31 mouse cellular contexts compared by ENCODE assay signal in genomic region chr2:129872071-129872470, GRCm38 (mm10).
DNase-seq lines count a peak whose midpoint lies in the region; ATAC-seq and TF ChIP-seq lines count a peak whose summit lies in the region.
"Had no signal": no experiment of that assay in that cellular context is flagged by ENCODE, and none has a peak within 500 bp of the region (broad histone marks: within the 10 kb centered on the region; RNA-seq: fewer than 3 reads in every experiment).

No protein-coding gene starts in this region.

- TF ChIP-seq CTCF in cerebellum, adult 2 months (IDR thresholded peaks at IDR 0.05; ENCODE audit: borderline replicate concordance, insufficient read depth, low read depth, low read length), result no peak
- no peak for TF ChIP-seq CTCF in heart, adult 2 months (IDR thresholded peaks at IDR 0.05)

- peaks cover 6% of the 10 kb centered on the region; the same call in 1 of the 2 replicates for H3K4me1 ChIP-seq in cerebellum, adult 2 months (ENCODE audit: control insufficient read depth, insufficient read depth, low read length)
- H3K4me1 ChIP-seq in heart, embryonic 10.5 days, result peaks cover 16% of the 10 kb centered on the region
- H3K4me1 ChIP-seq in heart, adult 2 months (ENCODE audit: control insufficient read depth, insufficient read depth, low read length), result no peaks in the 10 kb centered on the region
- peaks cover 9% of the 10 kb centered on the region for H3K4me1 ChIP-seq in heart, embryonic 16.5 days (ENCODE audit: control insufficient read depth, insufficient read depth, low read length)
- H3K4me1 ChIP-seq in midbrain, embryonic 14.5 days (ENCODE audit: control insufficient read depth, insufficient read depth, low read length), result no peaks in the 10 kb centered on the region
- H3K4me1 ChIP-seq: embryonic facial prominence, embryonic 12.5 days; liver, embryonic 12.5 days had no signal

- H3K9me3 ChIP-seq in heart, embryonic 10.5 days, result no peaks in the 10 kb centered on the region
- no peaks in the 10 kb centered on the region for H3K9me3 ChIP-seq in heart, embryonic 16.5 days (replicated peaks; ENCODE audit: control insufficient read depth, low read length)
- no peaks in the 10 kb centered on the region for H3K9me3 ChIP-seq in midbrain, embryonic 14.5 days (ENCODE audit: control insufficient read depth, low read length)
- H3K9me3 ChIP-seq: embryonic facial prominence, embryonic 12.5 days; G1E; hindbrain, embryonic 13.5 days; liver, embryonic 12.5 days; neural tube, embryonic 12.5 days had no signal

- no peaks in the 10 kb centered on the region for H3K79me2 ChIP-seq in heart, adult 2 months (replicated peaks; ENCODE audit: control insufficient read depth, insufficient read depth, low read length)

- no peak for ATAC-seq in heart, embryonic 16.5 days (replicated peaks; ENCODE audit: extremely low read depth, insufficient read depth, low FRiP score)
- no peak for ATAC-seq in midbrain, embryonic 14.5 days (ENCODE audit: low FRiP score, low TSS enrichment)
- ATAC-seq: forebrain, embryonic 16.5 days; intestine, embryonic 16.5 days; liver, embryonic 12.5 days; liver, postnatal 0 days; Patski had no signal

- no peaks in the 10 kb centered on the region for H3K27me3 ChIP-seq in cerebellum, adult 2 months (ENCODE audit: control insufficient read depth, insufficient read depth, low read length)
- H3K27me3 ChIP-seq in heart, embryonic 10.5 days (ENCODE audit: insufficient read depth, poor library complexity, severe bottlenecking), result no peaks in the 10 kb centered on the region
- no peaks in the 10 kb centered on the region for H3K27me3 ChIP-seq in heart, adult 2 months (ENCODE audit: control insufficient read depth, insufficient read depth, low read length)
- no peaks in the 10 kb centered on the region for H3K27me3 ChIP-seq in heart, embryonic 16.5 days (ENCODE audit: control insufficient read depth, insufficient read depth, low read length)
- no peaks in the 10 kb centered on the region for H3K27me3 ChIP-seq in midbrain, embryonic 14.5 days (ENCODE audit: control insufficient read depth, insufficient read depth, low read length)
- H3K27me3 ChIP-seq: embryonic facial prominence, embryonic 12.5 days; hindbrain, embryonic 13.5 days; liver, embryonic 12.5 days; neural tube, embryonic 12.5 days; Patski had no signal

- no peak overlapping the region for H3K9ac ChIP-seq in heart, adult 2 months (ENCODE audit: low read depth, low read length)
- no peak overlapping the region for H3K9ac ChIP-seq in heart, embryonic 16.5 days (ENCODE audit: low read length)
- H3K9ac ChIP-seq in midbrain, embryonic 14.5 days (replicated peaks; ENCODE audit: low read length), result no peak overlapping the region
- H3K9ac ChIP-seq: embryonic facial prominence, embryonic 12.5 days; hindbrain, embryonic 13.5 days; liver, embryonic 12.5 days; liver, postnatal 0 days; neural tube, embryonic 12.5 days had no signal

- H3K4me3 ChIP-seq in cerebellum, adult 2 months (replicated peaks; ENCODE audit: insufficient read depth, low read depth, low read length), result no peak overlapping the region
- H3K4me3 ChIP-seq in heart, embryonic 10.5 days, result no peak overlapping the region
- H3K4me3 ChIP-seq in heart, adult 2 months, result no peak overlapping the region
- H3K4me3 ChIP-seq in heart, embryonic 16.5 days (ENCODE audit: low read length), result no peak overlapping the region
- no peak overlapping the region for H3K4me3 ChIP-seq in midbrain, embryonic 14.5 days (replicated peaks; ENCODE audit: low read depth, low read length)
- H3K4me3 ChIP-seq: embryonic facial prominence, embryonic 12.5 days; gastrocnemius, adult 2 months; hindbrain, embryonic 13.5 days; liver, embryonic 12.5 days; myocyte; neural tube, embryonic 12.5 days had no signal

- H3K36me3 ChIP-seq in heart, embryonic 10.5 days, result no peaks in the 10 kb centered on the region
- H3K36me3 ChIP-seq in heart, adult 2 months (ENCODE audit: control insufficient read depth, insufficient read depth, low read length), result no peaks in the 10 kb centered on the region
- no peaks in the 10 kb centered on the region for H3K36me3 ChIP-seq in heart, embryonic 16.5 days (ENCODE audit: control insufficient read depth, insufficient read depth)
- H3K36me3 ChIP-seq in midbrain, embryonic 14.5 days (ENCODE audit: control insufficient read depth, insufficient read depth, low read length), result no peaks in the 10 kb centered on the region
- H3K36me3 ChIP-seq: embryonic facial prominence, embryonic 12.5 days; G1E; hindbrain, embryonic 13.5 days; liver, embryonic 12.5 days; neural tube, embryonic 12.5 days had no signal

- TF ChIP-seq EP300 in heart, adult 2 months (IDR thresholded peaks at IDR 0.05; ENCODE audit: insufficient read depth, low read depth, low read length), result no peak

- DNase-seq in cerebellum, adult 2 months, result peak; percentile 35 to 54
- no peak for DNase-seq in cerebellum, adult 11 months
- DNase-seq in heart, embryonic 10.5 days (ENCODE audit: low spot score), result no peak
- DNase-seq in heart, adult 2 months, result no peak
- no peak for DNase-seq in heart, postnatal 14 days
- no peak for DNase-seq in midbrain, embryonic 14.5 days
- DNase-seq: adrenal gland, postnatal 10 days; embryo, embryonic 11 days; gastrocnemius, adult 2 months; gastrocnemius, postnatal 36 days; kidney, adult 8-10 months; layer of hippocampus, postnatal 36 days; left cerebral cortex, postnatal 4 days; liver, postnatal 0 days; lung, postnatal 36 days; right cerebral cortex, adult 18-20 months; thymus, adult 18-20 months; thymus, postnatal 25 days had no signal

- intact Hi-C loops in heart, adult 2 months (cut with DNase I), result loop anchor here (5.0 kb wide), 2 partner anchors 145 to 370 kb away; no protein-coding TSS in a partner anchor
- intact Hi-C loops in heart, postnatal 14 days (cut with DNase I), result loop anchor here (5.0 kb wide), 1 partner anchor 70 kb away; the partner anchor contains the start of gene Stk35

- WGBS in cerebellum, adult 2 months, result 52% methylated on average over 7 of the region's 7 CpGs
- WGBS in heart, embryonic 10.5 days, result 74% methylated on average over 7 of the region's 7 CpGs
- 37% methylated on average over 7 of the region's 7 CpGs for WGBS in heart, adult 2 months
- 53% methylated on average over 7 of the region's 7 CpGs for WGBS in heart, embryonic 16.5 days
- 83% methylated on average over 7 of the region's 7 CpGs for WGBS in midbrain, embryonic 14.5 days

- no peak for TF ChIP-seq POLR2A in cerebellum, adult 2 months (IDR thresholded peaks at IDR 0.05; ENCODE audit: borderline replicate concordance, insufficient read depth, low read length)
- TF ChIP-seq POLR2A in heart, adult 2 months (IDR thresholded peaks at IDR 0.05; ENCODE audit: insufficient read depth, low read depth, low read length), result no peak

- 0 out of 2 replicates have a peak overlapping the region, but pooled peaks have one; percentile 4 for H3K4me2 ChIP-seq in heart, embryonic 16.5 days (ENCODE audit: low read depth, low read length)
- no peak overlapping the region for H3K4me2 ChIP-seq in midbrain, embryonic 14.5 days (ENCODE audit: low read length)
- H3K4me2 ChIP-seq: embryonic facial prominence, embryonic 12.5 days; hindbrain, embryonic 13.5 days; liver, embryonic 12.5 days; midbrain, embryonic 11.5 days; neural tube, embryonic 12.5 days had no signal

- H3K27ac ChIP-seq in cerebellum, adult 2 months (ENCODE audit: insufficient read depth, low read length), result no peak overlapping the region
- H3K27ac ChIP-seq in heart, embryonic 10.5 days, result peak overlapping the region; percentile 56; the same call in 1 of the 2 replicates
- no peak overlapping the region for H3K27ac ChIP-seq in heart, adult 2 months
- peak overlapping the region; percentile 58 for H3K27ac ChIP-seq in heart, embryonic 16.5 days (ENCODE audit: low read length)
- no peak overlapping the region for H3K27ac ChIP-seq in midbrain, embryonic 14.5 days (replicated peaks; ENCODE audit: low read depth, low read length)
- H3K27ac ChIP-seq: embryonic facial prominence, embryonic 12.5 days; gastrocnemius, adult 2 months; hindbrain, embryonic 13.5 days; kidney, postnatal 0 days; liver, embryonic 12.5 days; neural tube, embryonic 12.5 days; stomach, postnatal 0 days had no signal

Comparison
In these comparisons a context has a peak if more than half of its experiments do, and no peak if none do; other contexts are left out.
1. DNase-seq: peak in cerebellum, adult 2 months (2 of 2); none in cerebellum, adult 11 months (single experiment), heart, embryonic 10.5 days (single experiment), heart, adult 2 months (0 of 2), heart, postnatal 14 days (0 of 2) and midbrain, embryonic 14.5 days (single experiment).
2. H3K27ac ChIP-seq: peak in heart, embryonic 10.5 days (single experiment) and heart, embryonic 16.5 days (single experiment); none in cerebellum, adult 2 months (single experiment), heart, adult 2 months (single experiment) and midbrain, embryonic 14.5 days (single experiment).